22 mouse cellular contexts compared by ENCODE assay signal in the genomic region with DNA sequence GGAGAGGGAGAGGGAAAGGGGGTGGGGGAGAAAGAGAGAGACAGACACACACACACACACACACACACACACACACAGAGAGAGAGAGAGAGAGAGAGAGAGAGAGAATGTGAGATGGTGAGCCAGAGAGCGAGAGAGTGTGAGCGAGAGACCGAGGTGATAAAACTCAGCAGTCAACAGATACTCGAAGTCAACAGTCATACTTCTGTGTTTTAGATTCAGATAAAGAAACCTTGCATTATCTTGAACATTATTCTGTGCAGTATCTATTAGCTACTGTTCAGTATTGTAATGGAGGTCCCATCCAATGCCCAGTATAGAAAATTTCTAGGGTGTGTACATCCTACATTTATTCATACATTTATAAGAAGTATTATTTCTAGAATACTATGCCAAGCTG.
"Had no signal": no experiment of that assay in that cellular context is flagged by ENCODE, and none has a peak within 500 bp of the region (broad histone marks: within the 10 kb centered on the region; RNA-seq: fewer than 3 reads in every experiment).

No protein-coding gene starts in this region.

- H3K9me3 ChIP-seq: heart, embryonic 13.5 days; heart, embryonic 15.5 days; hindbrain, embryonic 13.5 days; hindbrain, embryonic 15.5 days; limb, embryonic 10.5 days; limb, embryonic 12.5 days had no signal

- H3K9ac ChIP-seq: heart, embryonic 13.5 days; heart, embryonic 15.5 days; hindbrain, embryonic 13.5 days; hindbrain, embryonic 15.5 days; limb, embryonic 12.5 days had no signal

- H3K4me1 ChIP-seq: hindbrain, embryonic 13.5 days; hindbrain, embryonic 15.5 days; limb, embryonic 12.5 days had no signal

- H3K4me3 ChIP-seq: heart, adult 2 months; heart, embryonic 13.5 days; heart, embryonic 15.5 days; hindbrain, embryonic 13.5 days; hindbrain, embryonic 15.5 days; layer of hippocampus, adult 2 months; left cerebral cortex, adult 2 months; limb, embryonic 10.5 days; limb, embryonic 12.5 days had no signal

- H3K27me3 ChIP-seq: heart, embryonic 13.5 days; heart, embryonic 15.5 days; hindbrain, embryonic 13.5 days; hindbrain, embryonic 15.5 days; limb, embryonic 12.5 days had no signal

- H3K27ac ChIP-seq: heart, adult 2 months; heart, embryonic 13.5 days; heart, embryonic 15.5 days; hindbrain, embryonic 13.5 days; hindbrain, embryonic 15.5 days; hindbrain, postnatal 0 days; layer of hippocampus, adult 2 months; left cerebral cortex, adult 2 months; limb, embryonic 10.5 days; limb, embryonic 12.5 days had no signal

- DNase-seq: gastrocnemius, postnatal 14 days; gastrocnemius, postnatal 36 days; heart, adult 11 months; heart, adult 2 months; heart, postnatal 14 days; heart, postnatal 36 days; kidney, adult 11 months; kidney, adult 8-10 months; kidney, postnatal 10 days; kidney, postnatal 25 days; kidney, postnatal 4 days had no signal

- ATAC-seq: hindbrain, postnatal 0 days; intestine, embryonic 16.5 days had no signal

- H3K36me3 ChIP-seq: heart, embryonic 13.5 days; heart, embryonic 15.5 days; hindbrain, embryonic 13.5 days; hindbrain, embryonic 15.5 days; limb, embryonic 10.5 days; limb, embryonic 12.5 days had no signal

- H3K4me2 ChIP-seq: heart, embryonic 11.5 days; heart, embryonic 13.5 days; heart, embryonic 15.5 days; hindbrain, embryonic 13.5 days; hindbrain, embryonic 15.5 days; limb, embryonic 12.5 days had no signal
